Comparison of ENCODE assay signal across 23 mouse cellular contexts in genomic region chr12:8109203-8109770, GRCm38 (mm10).
DNase-seq lines count a peak whose midpoint lies in the region; TF ChIP-seq lines count a peak whose summit lies in the region.
"Had no signal": no experiment of that assay in that cellular context is flagged by ENCODE, and none has a peak within 500 bp of the region (broad histone marks: within the 10 kb centered on the region; RNA-seq: fewer than 3 reads in every experiment).

No protein-coding gene starts in this region.

- DNase-seq in cerebellum, postnatal 10 days, result peak; percentile 9 to 20
- no peak for DNase-seq in cerebellum, adult 8-10 months
- DNase-seq in lung, postnatal 25 days (ENCODE audit: low spot score), result peak; percentile 3
- no peak for DNase-seq in lung, postnatal 10 days
- DNase-seq in urinary bladder, postnatal 14 days (ENCODE audit: low spot score), result no peak
- DNase-seq in left cerebral cortex, adult 2 months (ENCODE audit: extremely low spot score in 1 of 2, low spot score in 2 of 2), result no peak
- DNase-seq: embryo, embryonic 11 days; gastrocnemius, postnatal 36 days; heart, postnatal 4 days; kidney, adult 18-20 months; liver; liver, postnatal 0 days; thymus, postnatal 25 days had no signal

- peaks cover 21% of the 10 kb centered on the region for H3K4me1 ChIP-seq in embryonic fibroblast, embryonic 13.5 days (ENCODE audit: control insufficient read depth, insufficient read depth, low read length)
- H3K4me1 ChIP-seq: forebrain, embryonic 12.5 days; heart, embryonic 15.5 days; midbrain, embryonic 10.5 days; stomach, embryonic 15.5 days had no signal

- H3K27ac ChIP-seq in embryonic fibroblast, embryonic 13.5 days (ENCODE audit: insufficient read depth, low read length), result peak overlapping the region; percentile 29
- no peak overlapping the region for H3K27ac ChIP-seq in left cerebral cortex, adult 2 months
- H3K27ac ChIP-seq: forebrain, embryonic 12.5 days; heart, embryonic 15.5 days; hindbrain, embryonic 14.5 days; kidney, postnatal 0 days; limb, embryonic 10.5 days; macrophage; midbrain, embryonic 10.5 days; stomach, embryonic 15.5 days had no signal

- TF ChIP-seq CTCF in embryonic fibroblast, embryonic 13.5 days (IDR thresholded peaks at IDR 0.05; ENCODE audit: borderline replicate concordance, insufficient read depth, low read length), result no peak
- no peak for TF ChIP-seq CTCF in left cerebral cortex, adult 2 months (IDR thresholded peaks at IDR 0.05)

- no peak overlapping the region for H3K4me3 ChIP-seq in embryonic fibroblast, embryonic 13.5 days (ENCODE audit: insufficient read depth, low read length)
- H3K4me3 ChIP-seq in left cerebral cortex, adult 2 months, result no peak overlapping the region
- H3K4me3 ChIP-seq: forebrain, embryonic 12.5 days; heart, embryonic 15.5 days; limb, embryonic 10.5 days; midbrain, embryonic 10.5 days; myocyte; stomach, embryonic 15.5 days had no signal

- intact Hi-C loops in left cerebral cortex, adult 2 months (cut with DNase I), result no loop called here

- TF ChIP-seq POLR2A in embryonic fibroblast, embryonic 13.5 days (IDR thresholded peaks at IDR 0.05; ENCODE audit: low read depth, low read length), result no peak

Comparison
In these comparisons a context has a peak if more than half of its experiments do, and no peak if none do; other contexts are left out.
1. DNase-seq: peak in cerebellum, postnatal 10 days (2 of 2) and lung, postnatal 25 days (single experiment); none in cerebellum, adult 8-10 months (single experiment), lung, postnatal 10 days (single experiment), urinary bladder, postnatal 14 days (single experiment) and left cerebral cortex, adult 2 months (0 of 2).